Mouse (Mus musculus) frontal cortex, postnatal 25 days (tissue): ENCODE measurements around the gene Dync1li1.

Experiments used
- DNase-seq, 2 experiments: peaks; one replicate each; pipeline ENCODE4 v3.0.0; 2022; ENCODE audit warnings: low spot score in 2 of 2

Dync1li1 gene

DNA sequence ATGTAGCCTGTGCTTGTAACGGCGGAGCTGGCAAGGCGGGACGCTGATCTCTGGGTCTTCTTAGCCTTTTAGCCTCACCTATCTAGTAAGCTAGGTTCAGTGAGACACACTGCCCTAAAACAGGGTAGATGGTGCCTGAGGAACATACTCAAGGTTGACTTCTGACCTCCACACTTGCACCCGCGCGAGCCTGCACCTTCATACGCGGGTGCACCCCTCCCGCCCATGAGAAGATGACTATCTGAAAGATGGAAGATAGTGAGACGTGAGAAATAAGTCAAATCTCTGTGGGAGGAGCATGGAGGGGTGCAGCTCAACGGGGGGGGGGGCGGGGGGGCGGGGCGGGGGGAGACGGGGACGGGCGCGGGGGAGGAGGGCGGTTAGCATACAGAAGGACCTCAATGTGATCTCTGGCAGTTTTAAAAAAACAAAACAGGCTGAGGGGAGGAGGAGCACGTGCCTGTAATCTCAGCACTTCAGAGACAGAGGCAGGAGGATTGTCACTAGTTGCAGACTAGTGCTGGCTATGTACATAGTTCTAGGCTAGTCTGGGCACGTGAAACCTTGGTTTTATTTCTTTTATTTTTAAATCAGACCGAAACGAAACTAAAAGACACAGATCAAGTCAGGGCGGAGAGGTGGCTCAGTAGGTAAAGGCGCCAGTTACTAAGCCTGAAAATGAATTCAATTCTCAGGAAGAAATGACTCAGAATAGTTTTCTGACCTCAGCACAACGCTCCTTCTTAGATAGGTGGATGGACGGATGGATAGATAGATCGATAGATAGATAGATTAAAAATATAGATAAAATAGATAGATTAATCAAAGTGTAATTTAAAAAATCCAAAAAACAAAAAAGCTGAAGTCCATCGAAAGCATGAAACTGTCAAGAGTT, 41.6 kb downstream of the Dync1li1 start:
- DNase-seq: no peak

DNA sequence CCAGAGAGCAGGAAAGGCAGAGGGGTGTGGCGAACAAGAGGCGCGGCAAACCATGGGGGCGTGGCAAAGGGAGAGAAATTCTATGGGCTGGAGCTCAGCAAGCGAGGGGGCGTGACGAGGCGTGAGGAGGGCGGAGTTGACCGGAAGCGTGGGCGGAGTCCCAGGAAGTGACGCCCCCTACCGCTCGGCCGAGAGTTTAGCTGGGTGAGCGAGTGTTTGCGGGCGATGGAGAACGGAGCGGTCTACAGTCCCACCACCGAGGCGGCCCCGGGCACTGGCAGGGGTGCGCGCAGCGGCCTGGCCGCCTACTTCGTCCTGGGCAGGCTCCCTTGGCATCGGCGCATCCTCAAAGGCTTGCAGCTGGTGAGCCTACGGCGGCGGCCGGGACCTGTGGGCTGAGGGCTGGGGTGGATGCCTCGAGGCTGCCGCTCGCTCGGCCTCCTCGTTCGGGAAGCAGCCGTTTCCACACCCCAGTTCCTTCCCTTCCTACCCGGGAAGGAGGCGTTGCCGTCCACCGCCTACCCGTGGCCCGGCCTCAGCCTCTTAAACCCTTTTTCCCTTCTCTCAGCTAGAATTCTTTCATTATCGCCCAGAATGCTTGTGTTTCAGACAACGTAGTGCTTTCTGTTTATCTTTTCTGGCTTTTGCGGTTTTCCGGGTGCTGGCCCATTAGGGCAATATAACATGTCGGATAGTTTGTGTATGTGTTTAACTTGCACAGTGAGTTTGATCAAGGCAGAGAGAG, 42.6 kb downstream of the Dync1li1 start, which contains the start of gene Cmtm6:
Cmtm6 (plus strand) TSS at position 106 of the 745 bp plus-strand sequence.
- DNase-seq: peak; percentile 86 to 93

GRCm38 (mm10) chr9:114731871-114732682, 43.5 kb downstream of the Dync1li1 start:
- DNase-seq: no peak

GRCm38 (mm10) chr9:114733238-114733637, 44.6 kb downstream of the Dync1li1 start:
- no peak for DNase-seq

DNA sequence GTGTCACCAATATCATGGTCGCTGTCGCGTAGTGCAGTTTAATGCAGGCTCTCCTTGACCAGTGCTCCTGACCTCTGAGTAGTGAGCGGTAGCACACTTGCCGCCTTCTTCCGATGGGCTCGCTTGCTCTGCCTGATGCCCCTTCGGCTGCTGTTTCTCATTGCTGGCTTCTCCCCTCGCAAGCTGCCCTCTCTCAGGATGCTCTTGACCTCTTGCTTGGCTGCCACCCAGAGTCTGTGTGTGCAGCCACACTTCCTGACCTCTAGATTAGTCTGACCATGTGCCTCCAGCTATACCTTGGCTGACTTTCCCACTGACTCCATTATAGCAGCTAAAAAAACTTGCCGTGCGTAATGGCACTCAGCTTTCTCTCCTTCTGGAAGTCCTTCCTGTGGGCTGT, 47.9 kb downstream of the Dync1li1 start:
- no peak for DNase-seq

DNA sequence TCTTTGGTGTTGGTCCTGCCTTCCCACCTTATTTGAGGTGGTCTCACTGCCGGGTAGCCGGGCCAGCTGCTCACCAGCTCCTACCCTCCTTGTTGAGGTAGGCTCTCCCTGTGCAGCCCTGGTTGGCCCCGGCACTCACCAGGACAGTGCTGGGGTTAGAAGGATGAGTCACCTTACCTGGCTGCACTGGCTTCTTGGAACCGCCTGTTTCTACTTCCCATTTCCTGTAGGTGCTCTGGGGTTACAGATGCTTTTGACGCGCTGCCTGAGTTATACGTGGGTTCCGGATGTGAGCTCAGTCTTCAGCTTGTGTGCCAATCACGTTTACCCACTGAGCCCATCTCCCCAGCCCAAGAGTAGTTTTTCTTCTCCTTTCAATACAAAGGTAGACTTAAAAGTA, 51.7 kb downstream of the Dync1li1 start:
- no peak for DNase-seq

- DNase-seq: no peak
Measured at GRCm38 (mm10) chr9:114742731-114743130, 54.1 kb downstream of the Dync1li1 start.

GRCm38 (mm10) chr9:114745163-114745562, 56.6 kb downstream of the Dync1li1 start:
- DNase-seq: no peak

- DNase-seq: no peak
Measured at GRCm38 (mm10) chr9:114745654-114746053, 57.1 kb downstream of the Dync1li1 start.

- DNase-seq: no peak
Measured at GRCm38 (mm10) chr9:114747012-114747411, 58.4 kb downstream of the Dync1li1 start.

GRCm38 (mm10) chr9:114747466-114747865, 58.9 kb downstream of the Dync1li1 start:
- no peak for DNase-seq

DNA sequence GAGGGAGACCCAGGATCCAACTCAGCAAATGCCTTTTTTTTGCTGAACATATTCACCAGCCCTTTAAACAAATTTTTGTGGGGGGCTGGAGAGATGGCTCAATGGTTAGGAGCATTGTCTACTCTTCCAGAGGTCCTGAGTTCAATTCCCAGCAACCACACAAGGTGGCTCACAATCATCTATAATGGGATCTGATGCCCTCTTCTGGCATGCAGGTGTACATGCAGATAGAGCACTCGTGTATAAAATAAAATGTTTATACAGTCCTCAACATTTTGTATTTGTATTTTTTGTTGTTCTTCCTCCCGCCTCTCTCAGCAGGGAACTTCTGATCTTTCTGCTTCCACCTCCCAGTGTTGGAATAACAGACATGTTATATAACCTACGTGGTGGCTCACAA, 63.0 kb downstream of the Dync1li1 start:
- no peak for DNase-seq

GRCm38 (mm10) chr9:114752311-114752710, 63.7 kb downstream of the Dync1li1 start:
- no peak for DNase-seq

DNA sequence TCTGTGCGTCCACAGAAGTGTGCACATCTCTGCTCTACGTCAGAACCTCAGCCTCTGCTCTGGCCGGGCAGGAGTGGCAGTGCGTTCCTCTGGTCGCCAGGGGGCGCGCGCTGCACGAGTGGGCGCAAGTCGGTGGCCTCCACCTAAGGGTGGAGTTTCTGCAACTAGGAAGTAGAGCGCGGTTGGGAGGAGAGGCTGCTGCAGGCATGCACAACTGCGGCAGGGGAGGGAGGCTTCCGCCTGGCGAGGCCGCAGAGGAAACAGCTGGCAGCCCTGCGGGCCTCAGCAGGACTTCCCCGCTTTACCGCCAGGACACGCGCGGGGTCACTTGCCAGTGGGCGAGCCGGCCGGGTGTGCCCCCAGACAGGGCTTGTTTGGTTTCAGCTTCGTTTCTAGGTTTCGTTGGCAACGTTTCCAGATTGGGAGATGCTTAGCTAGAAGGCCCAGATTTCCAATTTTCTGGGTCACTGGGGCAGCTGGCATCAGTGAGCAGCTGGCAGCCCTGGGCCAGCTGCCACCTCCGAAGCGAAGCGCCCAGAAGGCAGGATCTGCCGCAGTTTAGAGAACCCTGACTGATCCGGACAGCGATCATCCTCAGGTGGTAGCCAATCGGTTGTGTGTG, 64.4 kb downstream of the Dync1li1 start:
- peak; percentile 90 to 91 for DNase-seq

- DNase-seq: no peak
Measured at GRCm38 (mm10) chr9:114758272-114758671, 69.7 kb downstream of the Dync1li1 start.

- DNase-seq: no peak
Measured at GRCm38 (mm10) chr9:114758801-114759200, 70.2 kb downstream of the Dync1li1 start.

DNA sequence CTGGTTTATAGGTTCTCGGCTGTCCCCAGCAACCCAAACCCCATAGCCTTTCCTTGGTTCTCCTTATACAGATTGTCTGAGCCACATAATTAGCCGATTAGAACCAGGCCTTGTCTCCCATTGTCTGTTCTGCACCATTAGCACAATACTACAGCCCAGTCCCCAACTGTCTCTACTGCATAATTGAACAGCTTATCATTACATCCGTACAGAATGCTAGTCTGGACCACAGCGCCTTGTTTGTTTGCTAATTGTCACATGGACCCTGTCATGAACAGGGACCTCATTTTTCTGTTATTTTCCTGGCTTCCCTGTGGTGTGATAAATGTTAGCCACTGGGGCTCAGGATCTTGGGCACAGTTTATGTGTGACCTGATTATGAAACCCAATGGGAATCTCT, 71.3 kb downstream of the Dync1li1 start:
- DNase-seq: no peak

GRCm38 (mm10) chr9:114760353-114760752, 71.8 kb downstream of the Dync1li1 start:
- DNase-seq: no peak

- no peak for DNase-seq
Measured at GRCm38 (mm10) chr9:114761848-114762247, 73.3 kb downstream of the Dync1li1 start.

- DNase-seq: no peak
Measured at GRCm38 (mm10) chr9:114763341-114763740, 74.8 kb downstream of the Dync1li1 start.

DNA sequence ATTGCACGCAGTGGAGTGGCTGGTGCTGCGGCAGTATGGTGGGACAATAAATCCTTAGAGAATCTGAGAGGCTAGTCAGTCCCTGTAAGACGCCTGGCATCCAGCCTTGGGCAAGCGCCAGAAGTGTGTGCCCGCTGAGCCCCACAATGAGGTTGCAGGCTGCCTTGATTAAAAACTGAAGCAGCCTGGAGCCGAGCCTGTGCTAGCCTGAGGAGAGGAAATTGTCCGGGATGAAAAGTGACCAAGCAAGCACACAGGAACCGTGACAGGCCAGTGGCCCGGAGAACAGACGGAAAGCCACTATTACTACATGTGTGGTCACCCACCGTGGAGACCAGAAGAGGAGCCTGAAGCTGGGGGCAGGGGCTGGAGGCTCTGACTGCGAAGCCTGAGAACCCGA, 78.4 kb downstream of the Dync1li1 start:
- DNase-seq: peak in 1 of 2 experiments; percentile 26
